Mouse (Mus musculus) cerebellum, adult 2 months (tissue): ENCODE data around the gene H60c.

ENCODE experiments used
- CTCF ChIP-seq: fragments of 200-500 bp; IDR thresholded peaks from 2 replicates; pipeline ENCODE4 v1.5.1; 2011; ENCODE audit warnings: low read depth, mild to moderate bottlenecking, control low read depth, low read length, moderate library complexity, borderline replicate concordance; ENCODE audit not compliant: insufficient read depth
- POLR2A ChIP-seq: fragments of 200-500 bp; IDR thresholded peaks from 2 replicates; pipeline ENCODE4 v1.6.1; 2011; ENCODE audit warnings: low read length, control low read depth, borderline replicate concordance; ENCODE audit not compliant: insufficient read depth

DNA sequence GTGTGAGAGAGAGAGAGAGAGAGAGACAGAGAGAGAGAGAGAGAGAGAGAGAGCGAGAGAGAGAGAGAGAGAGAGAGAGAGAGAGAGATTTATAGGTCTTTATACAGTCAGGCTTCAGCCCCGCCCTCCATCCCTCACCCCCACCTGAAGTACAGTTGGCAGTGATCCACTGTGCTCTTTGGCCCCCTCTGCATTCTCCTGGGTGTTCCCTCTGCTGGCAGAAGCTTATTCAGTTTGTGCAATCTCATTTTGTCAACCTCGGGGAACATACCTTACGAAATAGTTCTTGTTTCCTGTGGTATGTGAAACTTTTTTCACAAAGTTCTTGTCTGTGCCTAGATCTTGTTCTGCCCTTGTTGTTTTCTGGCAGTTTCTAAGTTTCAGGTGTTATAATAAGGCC, 3.5 kb upstream of the H60c start:
- TF ChIP-seq CTCF (no peak), POLR2A (no peak)
